Mouse (Mus musculus) layer of hippocampus, adult 2 months (tissue): ENCODE data around the gene Mamstr. TPM values are rescaled to one million over a fixed set of nuclear protein-coding genes. Genes with fewer than 3 reads are reported as not detected.

Source experiments
- DNase-seq, 2 experiments: peaks; one replicate each; pipeline ENCODE4 v3.0.0; 2022; ENCODE audit warnings: low spot score in 2 of 2
- H3K27ac ChIP-seq: fragments of 200-600 bp; 2 replicates; pipeline ENCODE4 v1.8.1; 2022
- H3K4me3 ChIP-seq: fragments of 200-600 bp; 2 replicates; pipeline ENCODE4 v1.8.1; 2022; ENCODE audit warnings: mild to moderate bottlenecking
- CTCF ChIP-seq: fragments of 200-600 bp; conservative IDR thresholded peaks from 2 replicates; pipeline ENCODE4 v1.8.1; 2022; ENCODE audit warnings: antibody characterized with exemption, mild to moderate bottlenecking, moderate library complexity
- total RNA-seq, 2 experiments: library from RNA; stranded (reverse); gene quantifications; 2 replicates each; pipeline ENCODE4 v1.2.3; 2021

Gene Mamstr
- total RNA-seq, 2 experiments from 2014 or later = 1.2 to 4.8 TPM

GRCm38 (mm10) chr7:45677627-45678295 lies 38.0 kb downstream of the Mamstr start:
- Histone ChIP-seq H3K4me3 (no peak overlapping the region), H3K27ac (no peak overlapping the region)
- TF ChIP-seq CTCF = no peak
- DNase-seq = no peak

GRCm38 (mm10) chr7:45678513-45678912 lies 38.7 kb downstream of the Mamstr start:
- no peak overlapping the region for H3K4me3 ChIP-seq
- H3K27ac ChIP-seq = no peak overlapping the region
- no peak for TF ChIP-seq CTCF
- no peak for DNase-seq

- DNase-seq = no peak
- no peak for TF ChIP-seq CTCF
- H3K27ac ChIP-seq = peak overlapping the region; percentile 73
- no peak overlapping the region for H3K4me3 ChIP-seq
Measured at GRCm38 (mm10) chr7:45679966-45680621, 40.3 kb downstream of the Mamstr start.

GRCm38 (mm10) chr7:45681046-45681736 lies 41.4 kb downstream of the Mamstr start:
- TF ChIP-seq CTCF = no peak
- DNase-seq = no peak
- peak overlapping the region; percentile 73; the same call in 1 of the 2 replicates for H3K27ac ChIP-seq
- no peak overlapping the region for H3K4me3 ChIP-seq

- peak overlapping the region; percentile 84 for H3K27ac ChIP-seq
- H3K4me3 ChIP-seq = peak overlapping the region; percentile 29; the same call in 1 of the 2 replicates
- peak; percentile 98; the same call in 1 of the 2 replicates for TF ChIP-seq CTCF
- peak; percentile 86 to 90 for DNase-seq
Measured at GRCm38 (mm10) chr7:45682144-45683126, 42.7 kb downstream of the Mamstr start.

GRCm38 (mm10) chr7:45683396-45684050 lies 43.7 kb downstream of the Mamstr start, which contains the start of gene Ntn5:
Ntn5 (plus strand) TSS chr7:45684022.
- H3K27ac ChIP-seq = peak within 1 kb of the TSS; percentile 84
- no peak for DNase-seq

GRCm38 (mm10) chr7:45685811-45686210 lies 46.0 kb downstream of the Mamstr start:
- H3K4me3 ChIP-seq = no peak overlapping the region

More at GRCm38 (mm10) chr7:45683396-45684050, 43.7 kb downstream of the Mamstr start, which contains the start of gene Ntn5:
- H3K4me3 ChIP-seq = peak within 1 kb of the TSS; percentile 1; the same call in 1 of the 2 replicates
- TF ChIP-seq CTCF = no peak

GRCm38 (mm10) chr7:45686841-45687240 lies 47.1 kb downstream of the Mamstr start:
- Histone ChIP-seq H3K27ac (no peak overlapping the region), H3K4me3 (no peak overlapping the region)
- TF ChIP-seq CTCF = no peak
- DNase-seq = no peak

More at GRCm38 (mm10) chr7:45685811-45686210, 46.0 kb downstream of the Mamstr start:
- TF ChIP-seq CTCF = no peak
- no peak for DNase-seq
- peak overlapping the region; percentile 46; the same call in 1 of the 2 replicates for H3K27ac ChIP-seq

GRCm38 (mm10) chr7:45689099-45689498 lies 49.3 kb downstream of the Mamstr start:
- TF ChIP-seq CTCF = no peak
- no peak overlapping the region for H3K27ac ChIP-seq
- H3K4me3 ChIP-seq = no peak overlapping the region
- no peak for DNase-seq

- no peak for TF ChIP-seq CTCF
- no peak for DNase-seq
- H3K27ac ChIP-seq = no peak overlapping the region
- H3K4me3 ChIP-seq = no peak overlapping the region
Measured at GRCm38 (mm10) chr7:45689800-45690199, 50.0 kb downstream of the Mamstr start.

GRCm38 (mm10) chr7:45692364-45692763 lies 52.6 kb downstream of the Mamstr start:
- no peak overlapping the region for H3K4me3 ChIP-seq
- no peak overlapping the region for H3K27ac ChIP-seq
- no peak for DNase-seq
- no peak for TF ChIP-seq CTCF
